Mouse (Mus musculus) hindbrain, embryonic 10.5 days (tissue): Measurements from ENCODE around the gene Dynlt1f. TPM values are rescaled to one million over a fixed set of nuclear protein-coding genes. Genes with fewer than 3 reads are reported as not detected.
"Not testable (repeated sequence)": the region's sequence is repeated elsewhere in the genome, so short reads cannot be mapped to it uniquely, and the experiment has no call there.

Experiments
- DNase-seq: peaks from one replicate; pipeline ENCODE4 v3.0.0-alpha.2; 2017; ENCODE audit warnings: low spot score
- H3K27ac ChIP-seq: fragments of 300-500 bp; sonication (generic); 2 replicates; pipeline ENCODE4 v1.5.1; 2016; ENCODE audit warnings: mild to moderate bottlenecking, moderate library complexity
- H3K27me3 ChIP-seq: fragments of 300-500 bp; sonication (generic); 2 replicates; pipeline ENCODE4 v1.6.1; 2016; ENCODE audit warnings: mild to moderate bottlenecking; ENCODE audit not compliant: poor library complexity, insufficient read depth, severe bottlenecking
- H3K36me3 ChIP-seq: fragments of 300-500 bp; sonication (generic); 2 replicates; pipeline ENCODE4 v1.6.1; 2016; ENCODE audit warnings: mild to moderate bottlenecking, moderate library complexity
- H3K4me1 ChIP-seq: fragments of 300-500 bp; sonication (generic); replicated peaks from 2 replicates; pipeline ENCODE4 v1.6.1; 2016; ENCODE audit warnings: mild to moderate bottlenecking
- H3K4me3 ChIP-seq: fragments of 300-500 bp; sonication (generic); 2 replicates; pipeline ENCODE4 v1.5.1; 2016; ENCODE audit warnings: mild to moderate bottlenecking, moderate library complexity
- H3K9me3 ChIP-seq: fragments of 300-500 bp; sonication (generic); 2 replicates; pipeline ENCODE4 v1.6.1; 2016; ENCODE audit warnings: mild to moderate bottlenecking, moderate library complexity
- WGBS: fragments of 180-500 bp; shearing (Covaris S2); methylation state at CpG from one replicate; pipeline ENCODE4 v1.1.7; 2016; 5-methylcytosine and 5-hydroxymethylcytosine counted together
- polyA plus RNA-seq: library from polyadenylated mRNA; unstranded; fragments of >200 nt; fragmentation: Nextera tagmentation; extraction: Ambion mirVana; gene quantifications from 2 replicates; pipeline ENCODE4 v1.2.1, GENCODE M21; 2016

Dynlt1f gene
- polyA plus RNA-seq, 1 experiment from 2014 or later = 329 TPM

- not testable (repeated sequence) for DNase-seq, H3K9me3 ChIP-seq, H3K27me3 ChIP-seq, H3K27ac ChIP-seq, H3K36me3 ChIP-seq, H3K4me1 ChIP-seq
- 33% methylated on average over 3 of the region's 4 CpGs for WGBS
- H3K4me3 ChIP-seq = 0 out of 2 replicates have a peak overlapping the region, but pooled peaks have one; percentile 34
Observed at GRCm38 (mm10) chr17:6602205-6602604, 53.5 kb downstream of the Dynlt1f start.

DNA sequence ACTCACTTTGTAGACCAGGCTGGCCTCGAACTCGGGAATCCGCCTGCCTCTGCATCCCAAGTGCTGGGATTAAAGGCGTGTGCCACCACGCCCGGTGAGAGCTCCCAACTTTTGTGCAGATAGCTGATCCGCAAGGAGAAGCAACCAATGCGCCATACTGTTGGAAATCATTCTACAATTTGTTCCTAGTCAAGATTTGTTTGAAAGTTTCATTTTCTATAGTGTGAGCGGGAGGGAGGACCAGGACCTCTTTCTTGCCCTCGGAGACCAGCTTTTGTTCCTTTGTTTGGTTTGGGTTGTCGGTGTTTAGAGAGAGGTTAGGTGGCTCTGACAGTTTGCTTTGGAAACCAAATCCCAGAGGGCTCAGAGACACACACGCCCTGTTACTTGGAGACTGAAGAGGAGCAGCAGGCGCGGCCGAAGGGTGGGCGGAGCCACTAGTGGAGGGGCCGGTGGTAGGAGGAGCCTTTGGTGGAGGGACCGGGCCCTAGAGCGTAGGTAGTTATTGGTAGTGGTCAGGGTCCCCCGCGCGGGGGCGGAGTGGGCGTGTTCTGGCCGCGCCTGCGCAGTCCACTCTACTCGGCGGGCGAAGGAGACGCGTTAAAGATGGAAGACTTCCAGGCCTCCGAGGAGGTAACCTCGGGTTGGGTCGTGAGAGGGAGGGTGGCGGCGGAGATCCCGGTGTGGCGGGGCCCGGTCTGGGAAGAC, 54.3 kb downstream of the Dynlt1f start, which contains the start of gene Dynlt1c:
Gene Dynlt1c (plus strand): TSS at position 468 of the 708 bp plus-strand sequence.
- H3K27ac ChIP-seq = peak within 1 kb of the TSS; percentile 75
- not testable (repeated sequence) for H3K9me3 ChIP-seq, H3K27me3 ChIP-seq, H3K36me3 ChIP-seq, H3K4me1 ChIP-seq
- 11% methylated on average over 37 of the region's 40 CpGs for WGBS
- H3K4me3 ChIP-seq = peak within 1 kb of the TSS; percentile 46
- DNase-seq = peak; percentile 87

GRCm38 (mm10) chr17:6600216-6600911, 55.3 kb downstream of the Dynlt1f start:
- H3K27ac ChIP-seq, DNase-seq, H3K36me3 ChIP-seq, H3K27me3 ChIP-seq, H3K4me1 ChIP-seq, H3K4me3 ChIP-seq, H3K9me3 ChIP-seq: not testable (repeated sequence)
- WGBS = 97% methylated on average over 7 of the region's 8 CpGs

DNA sequence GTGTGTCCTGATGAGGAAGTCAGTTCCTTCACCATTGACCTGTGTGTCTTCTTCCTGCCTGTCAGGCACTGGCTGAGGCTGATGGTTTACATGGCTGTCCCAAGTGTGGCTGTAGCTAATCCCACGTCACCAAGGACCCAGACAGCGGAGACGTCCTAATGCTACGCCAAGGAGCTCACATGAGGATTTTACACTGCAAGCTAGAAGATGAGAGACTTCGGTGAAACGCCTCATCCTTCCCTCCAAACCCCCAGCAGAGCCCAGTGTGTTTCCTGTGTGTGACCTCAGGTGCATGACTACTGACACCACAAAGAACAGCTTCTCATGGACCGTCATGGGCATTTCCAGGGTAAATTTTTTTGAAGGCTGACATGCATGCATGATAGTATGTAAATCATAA, 57.3 kb downstream of the Dynlt1f start:
- not testable (repeated sequence) for H3K4me3 ChIP-seq, H3K4me1 ChIP-seq, DNase-seq, H3K9me3 ChIP-seq, H3K27me3 ChIP-seq, H3K36me3 ChIP-seq, H3K27ac ChIP-seq
- 92% methylated on average over 7 of the region's 7 CpGs for WGBS

Other genes starting within 250 kb of the Dynlt1f start
- gene Dynlt1b, start 225.8 kb downstream of the Dynlt1f start, polyA plus RNA-seq = 585 and 814 TPM in 2 replicates
- 38.8 and 43.2 TPM in 2 replicates for gene Dynlt1c, start 54.2 kb downstream of the Dynlt1f start, polyA plus RNA-seq
- gene Sytl3, start 3.2 kb upstream of the Dynlt1f start, polyA plus RNA-seq = 0.29 TPM in 1 of 2 replicates, not detected in the other
- 85.2 and 99.4 TPM in 2 replicates for gene Ezr, start 126.9 kb upstream of the Dynlt1f start, polyA plus RNA-seq